Mouse (Mus musculus) cerebellum, adult 8-10 months (tissue): ENCODE results near the gene Sufu.

Experiments
- DNase-seq: peaks from one replicate; pipeline ENCODE4 v3.0.0; 2022

Sufu gene

DNA sequence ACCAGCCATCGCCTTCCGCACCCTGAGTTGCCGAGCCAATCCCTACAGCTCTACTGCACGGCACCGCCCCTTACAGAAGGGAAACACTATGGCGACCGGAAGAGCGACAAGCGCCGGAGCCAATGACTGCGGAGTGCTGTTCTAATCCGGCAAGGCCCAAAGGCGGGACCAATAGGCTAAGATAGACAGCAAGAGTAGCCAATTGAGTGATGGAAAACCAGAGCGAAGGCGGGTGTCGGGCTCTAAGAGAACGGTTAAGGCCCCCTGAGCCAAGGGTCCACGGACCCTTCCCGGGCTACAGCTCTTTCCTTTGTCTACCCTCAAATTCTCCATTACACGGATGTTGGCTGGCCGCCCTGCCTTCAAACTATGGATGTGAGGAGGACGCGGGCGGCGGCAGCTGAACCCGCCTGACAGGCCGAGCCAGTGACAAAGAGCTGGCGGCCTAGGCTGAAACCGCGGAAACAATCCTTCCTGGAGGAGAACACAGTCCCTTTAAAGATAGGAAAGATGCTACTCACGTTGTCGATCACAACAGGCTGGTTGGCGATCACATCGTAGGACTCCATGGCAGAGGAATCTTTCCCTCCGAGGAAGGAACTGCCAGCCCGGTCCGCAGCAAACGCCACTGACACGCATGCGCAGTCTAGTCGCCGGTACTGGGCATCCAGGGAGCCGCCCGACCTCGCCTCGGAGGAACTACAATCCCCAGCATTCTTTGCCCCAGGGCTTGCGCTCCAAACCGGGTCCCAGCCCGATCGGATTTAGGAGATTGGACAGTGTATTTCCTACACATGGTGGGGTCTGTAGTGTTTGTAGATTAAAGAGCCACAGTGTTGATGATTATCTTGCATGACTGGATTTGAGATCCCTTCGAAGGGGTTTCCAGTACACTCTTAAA is 1.3 kb upstream of the Sufu start, which contains the start of gene Actr1a:
Gene Actr1a, minus strand, starts transcription at position 640 of the 901 bp plus-strand sequence.
- peak; percentile 98 for DNase-seq

DNA sequence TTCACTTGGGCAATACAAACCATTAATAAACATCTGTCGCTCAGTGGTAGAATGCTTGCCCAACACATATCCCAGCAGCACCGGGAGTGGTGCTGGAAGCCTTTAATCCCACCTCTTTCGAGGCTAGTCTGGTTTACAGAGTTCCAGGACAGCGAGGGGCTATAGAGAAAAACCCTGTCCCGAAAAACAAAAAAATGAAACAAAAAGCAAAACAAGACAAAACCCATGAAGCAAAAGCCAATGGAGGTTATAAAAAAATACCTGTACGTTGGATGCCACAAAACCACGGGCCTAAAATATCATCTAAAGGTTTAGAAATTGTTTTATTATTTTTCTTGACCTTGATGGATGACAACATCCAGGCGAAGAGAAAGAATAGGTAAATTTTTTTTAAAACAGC is 587 bp upstream of the Sufu start:
- no peak for DNase-seq

DNA sequence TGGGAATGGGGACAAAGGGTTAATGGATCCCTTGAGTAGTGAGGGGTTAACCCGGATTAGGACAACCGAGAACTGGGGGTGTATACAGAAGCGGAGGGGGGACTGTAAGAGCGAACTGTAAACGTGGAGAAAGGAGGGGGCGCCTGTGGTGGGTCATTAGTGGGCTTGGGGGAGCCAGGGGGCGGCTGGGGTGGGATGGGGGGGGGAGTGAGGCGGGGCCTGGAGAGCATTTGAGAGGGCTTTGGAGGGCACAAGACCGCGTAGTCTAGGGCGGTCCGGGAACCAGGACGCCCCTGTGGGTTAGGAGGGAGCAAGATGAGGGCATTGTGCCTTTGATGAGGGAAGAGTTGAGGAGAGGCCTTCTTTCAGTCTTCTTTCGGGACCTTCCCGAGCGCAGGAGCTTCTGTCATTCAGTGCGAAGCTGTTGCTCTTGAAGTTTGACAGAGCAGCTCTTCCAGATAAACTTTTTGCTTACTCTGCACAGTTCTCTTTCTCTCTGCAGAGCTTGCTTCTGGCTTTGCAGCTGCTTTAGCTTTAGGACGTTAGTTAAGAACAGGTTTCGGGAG is 823 bp downstream of the Sufu start:
- DNase-seq, result no peak

DNA sequence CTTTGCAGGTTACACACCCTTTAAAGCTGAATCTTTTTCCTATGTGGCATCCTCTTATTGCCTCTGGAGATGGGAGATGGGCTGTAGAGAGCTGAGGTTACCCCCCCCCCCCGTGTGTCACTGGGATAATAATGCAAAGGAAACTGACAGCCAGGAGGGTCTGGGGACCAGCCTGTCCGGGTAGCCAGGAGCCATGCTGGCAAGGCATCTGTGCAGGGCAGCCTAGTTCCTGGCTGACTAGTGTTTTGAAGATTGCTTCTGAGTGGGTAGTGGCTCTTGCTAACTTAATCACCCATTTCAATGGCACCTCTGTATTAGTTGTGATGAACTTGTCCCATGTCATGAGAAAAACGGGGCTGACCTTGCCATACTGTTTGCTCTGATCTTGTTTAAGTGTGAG is 1.7 kb downstream of the Sufu start:
- DNase-seq, result no peak

DNA sequence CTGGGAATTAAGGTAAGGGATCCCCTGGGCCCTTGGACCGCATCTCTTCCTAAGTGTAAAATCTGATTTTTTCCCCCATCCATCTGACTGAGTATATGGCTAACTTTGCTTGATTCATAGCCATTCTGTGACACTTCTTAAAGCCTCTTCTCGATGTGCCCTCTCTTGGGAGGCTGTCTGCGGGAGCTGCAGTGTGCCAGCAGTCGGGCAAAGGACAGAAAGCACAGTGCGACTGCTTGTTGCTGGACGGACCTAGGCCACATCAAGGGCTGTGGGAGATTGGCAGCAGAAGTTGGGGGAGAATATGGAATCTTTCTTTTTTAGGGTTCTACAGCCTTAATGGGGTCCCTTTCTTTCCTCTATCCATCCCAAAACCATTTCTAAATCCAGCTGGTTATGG is 2.7 kb downstream of the Sufu start:
- no peak for DNase-seq

DNA sequence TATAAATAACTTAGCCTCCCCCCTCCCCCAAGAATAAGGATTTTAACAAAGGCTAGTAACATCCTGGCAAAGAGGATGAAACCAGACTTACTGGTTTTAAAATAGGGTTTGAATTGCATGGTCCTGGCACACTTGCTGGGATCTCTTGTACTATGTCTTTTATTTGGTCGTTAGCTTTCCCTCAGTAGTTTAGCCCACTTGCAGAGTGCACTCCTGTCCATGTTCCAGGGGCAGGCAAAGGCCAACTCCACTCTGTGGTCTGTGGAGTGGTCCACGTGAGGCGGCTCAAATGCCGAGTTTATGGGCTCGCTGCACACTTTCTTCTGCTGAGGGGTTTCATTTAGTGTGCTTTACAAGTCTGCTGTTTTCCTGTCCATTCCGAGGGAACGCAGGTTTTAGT is 3.2 kb downstream of the Sufu start:
- DNase-seq, result no peak

DNA sequence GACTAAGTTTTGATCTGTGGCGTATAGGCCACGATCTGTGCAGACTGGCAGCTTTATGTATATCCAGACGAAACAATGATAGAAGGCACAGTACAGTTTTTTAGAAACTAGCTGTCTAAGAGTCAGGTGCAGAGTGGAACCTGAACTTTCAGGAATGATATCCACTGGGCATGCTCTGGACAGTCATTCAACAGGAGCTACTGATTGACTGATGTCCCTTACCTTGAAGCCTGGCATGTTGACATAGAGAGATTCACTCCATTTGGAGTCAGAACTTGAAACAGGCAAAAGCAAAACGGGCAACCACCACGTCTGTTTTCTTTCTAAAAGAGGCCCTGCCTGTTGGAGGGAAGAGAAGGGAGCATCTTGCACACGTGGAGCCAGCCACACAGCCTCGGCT is 3.9 kb downstream of the Sufu start:
- no peak for DNase-seq

DNA sequence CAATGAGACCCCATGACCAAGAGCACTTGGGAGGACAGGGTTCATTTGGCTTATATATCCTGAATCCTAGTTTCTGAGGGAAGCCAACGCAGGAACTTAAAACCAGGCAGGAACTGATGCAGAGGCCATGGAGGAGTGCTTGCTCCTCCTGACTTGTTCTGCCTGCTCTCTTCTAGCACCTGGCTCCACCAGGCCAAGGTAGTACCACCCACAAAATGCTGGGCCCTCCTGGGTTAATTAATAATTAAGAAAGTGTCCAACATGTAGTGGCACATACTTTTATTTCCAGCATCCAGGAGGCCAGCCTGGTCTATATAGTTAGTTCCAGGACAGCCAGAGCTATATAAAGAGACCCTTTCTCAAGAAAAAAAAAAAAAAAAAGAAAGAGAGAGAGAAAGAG is 7.3 kb downstream of the Sufu start:
- no peak for DNase-seq

DNA sequence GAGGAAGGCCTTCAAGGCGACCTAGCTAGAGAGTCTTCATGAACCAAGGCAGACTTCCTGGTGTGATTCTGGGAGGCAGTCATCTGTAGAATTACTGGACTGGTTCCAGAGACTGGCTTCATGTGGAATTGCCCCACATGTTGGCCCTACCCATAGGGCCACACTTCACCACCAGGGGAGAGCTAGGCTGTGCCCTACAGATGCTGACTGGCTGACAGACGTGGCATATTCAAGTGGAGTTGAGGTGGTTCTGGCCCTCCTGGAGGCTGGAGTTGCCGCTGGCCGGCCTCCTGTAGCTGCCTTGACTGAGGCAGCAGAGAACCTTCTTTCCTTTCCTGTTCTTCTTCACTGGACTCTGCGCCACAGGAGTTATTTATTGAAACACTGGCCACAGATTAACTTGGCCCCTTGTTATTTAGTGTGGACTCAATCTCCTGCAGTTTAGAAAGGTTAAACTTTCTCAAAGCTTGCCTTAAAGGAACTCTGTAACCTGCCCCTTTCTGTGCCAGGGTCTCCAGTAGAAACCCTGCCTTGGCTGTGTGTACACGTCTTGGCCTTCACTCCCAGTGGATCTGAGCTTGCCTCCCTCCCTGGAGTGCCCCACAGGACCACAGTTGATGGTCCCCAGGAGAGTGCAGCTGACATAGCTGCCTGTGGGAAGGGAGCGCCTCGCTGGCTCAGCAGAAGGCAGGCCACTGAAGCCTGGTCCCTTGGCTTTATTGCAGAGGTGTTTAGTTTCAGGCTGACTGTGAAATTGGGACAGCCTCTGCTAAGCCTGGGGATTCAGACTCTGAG is 10.1 kb downstream of the Sufu start:
- no peak for DNase-seq

DNA sequence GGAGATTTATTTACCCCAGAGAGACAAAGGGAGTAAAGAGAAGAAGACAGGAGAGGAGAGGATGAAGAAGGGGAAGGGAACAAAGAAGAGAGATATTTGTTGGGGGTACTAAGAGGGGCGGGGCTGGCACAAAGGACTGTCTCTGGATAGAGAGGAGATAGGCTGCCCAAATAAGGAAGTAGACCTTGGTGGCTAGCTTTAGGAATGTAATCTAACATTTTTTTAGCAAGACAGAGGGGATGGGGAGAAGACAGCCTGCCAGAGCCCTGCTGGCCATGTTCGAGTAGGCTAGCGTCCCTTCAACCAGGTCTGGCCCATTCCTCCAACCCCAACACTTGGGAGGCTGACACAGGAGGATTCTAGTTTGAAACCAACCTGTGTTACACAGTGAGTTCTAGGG is 12.8 kb downstream of the Sufu start:
- no peak for DNase-seq

DNA sequence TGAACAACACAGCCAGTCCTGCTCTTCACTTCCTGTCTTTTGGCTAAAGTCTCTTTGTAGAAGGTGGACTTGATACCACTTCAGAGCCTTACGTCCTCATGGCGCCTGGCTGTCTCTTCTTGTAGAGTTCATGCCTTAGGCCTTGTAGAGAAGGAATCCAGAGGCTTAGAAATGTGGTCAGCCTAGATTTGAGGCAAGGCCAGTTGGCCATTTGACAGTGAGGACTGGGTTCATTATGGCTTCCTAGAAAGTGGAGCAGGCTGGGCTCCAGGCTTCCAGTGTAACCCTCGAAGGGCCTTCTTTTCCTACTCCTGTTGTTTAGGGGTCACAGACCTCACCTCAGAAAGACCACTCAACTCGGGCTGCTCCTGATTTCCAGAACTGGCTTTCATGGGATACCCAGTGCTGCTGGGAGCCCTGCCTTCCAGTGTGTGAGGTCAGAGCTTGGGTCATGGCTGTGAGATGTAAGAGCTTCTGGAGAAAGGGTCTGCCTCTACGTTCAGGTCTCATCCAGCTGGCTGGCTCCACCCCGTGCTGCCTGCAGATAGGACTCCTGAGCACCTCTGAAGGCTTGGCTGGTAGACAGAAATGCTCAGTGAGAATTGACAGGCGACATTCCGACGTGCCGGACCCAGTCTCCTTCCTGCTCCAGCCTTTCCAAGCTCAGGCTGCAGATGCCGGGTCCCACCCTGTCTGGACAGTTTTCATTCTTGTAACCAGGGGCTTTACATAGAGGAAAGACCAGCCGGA is 15.5 kb downstream of the Sufu start:
- DNase-seq, result no peak

DNA sequence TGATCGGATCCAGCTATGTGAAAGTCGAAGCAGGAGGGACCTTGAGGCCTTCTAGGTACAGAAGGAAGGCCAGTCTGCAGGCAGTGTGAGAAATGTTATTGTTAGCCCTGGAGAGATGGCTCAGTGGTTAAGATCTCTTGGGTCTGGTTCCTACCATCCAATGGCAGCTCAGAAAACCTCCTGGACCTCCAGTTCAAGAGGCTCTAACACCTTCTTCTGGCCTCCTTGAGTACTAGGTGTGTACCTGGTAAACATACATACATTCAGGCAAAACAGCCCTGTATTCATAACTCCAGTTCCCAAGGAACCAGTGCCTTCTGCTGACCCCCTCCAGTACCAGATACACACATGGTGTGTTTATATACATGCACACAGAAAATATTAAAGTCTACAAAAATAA is 17.3 kb downstream of the Sufu start:
- no peak for DNase-seq

DNA sequence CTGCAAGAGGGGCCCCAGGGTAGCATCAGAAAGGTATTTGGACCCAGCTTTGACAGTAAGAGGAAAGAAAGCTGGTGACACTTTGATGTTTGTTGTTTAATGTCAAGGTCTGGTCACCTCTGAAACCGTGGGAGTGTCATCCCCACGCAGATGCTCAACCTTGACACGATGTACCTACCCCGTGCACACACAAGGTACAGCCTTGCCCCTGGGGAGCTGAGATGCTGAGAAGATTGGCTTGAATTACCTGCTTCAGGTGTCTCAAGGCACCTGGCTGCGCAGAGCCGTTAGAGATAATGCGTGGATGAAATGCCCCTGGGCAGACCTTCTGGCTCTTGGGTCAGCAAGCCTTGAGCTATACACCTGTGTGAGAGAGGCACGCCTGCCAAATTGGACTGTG is 17.8 kb downstream of the Sufu start:
- DNase-seq, result no peak

DNA sequence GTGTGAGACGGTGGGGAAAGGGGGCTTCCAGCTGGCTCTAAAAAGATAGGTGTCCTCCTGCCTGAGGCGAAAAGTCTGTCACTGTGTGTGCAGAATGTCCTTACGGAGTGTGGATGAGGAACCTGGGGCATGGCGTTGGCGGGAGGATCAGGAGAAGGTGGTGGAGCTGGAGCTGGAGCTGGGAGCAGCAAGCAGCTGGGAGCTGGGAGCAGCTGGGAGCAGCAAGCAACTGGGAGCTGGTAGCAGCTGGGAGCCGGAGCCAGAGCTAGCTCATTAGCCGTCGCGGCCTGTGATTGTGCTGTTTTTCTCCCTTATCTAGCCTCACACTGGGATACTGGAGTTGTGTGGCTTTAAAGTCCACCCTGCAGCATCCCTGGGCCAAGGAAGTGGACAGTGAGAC is 19.6 kb downstream of the Sufu start:
- DNase-seq, result no peak

DNA sequence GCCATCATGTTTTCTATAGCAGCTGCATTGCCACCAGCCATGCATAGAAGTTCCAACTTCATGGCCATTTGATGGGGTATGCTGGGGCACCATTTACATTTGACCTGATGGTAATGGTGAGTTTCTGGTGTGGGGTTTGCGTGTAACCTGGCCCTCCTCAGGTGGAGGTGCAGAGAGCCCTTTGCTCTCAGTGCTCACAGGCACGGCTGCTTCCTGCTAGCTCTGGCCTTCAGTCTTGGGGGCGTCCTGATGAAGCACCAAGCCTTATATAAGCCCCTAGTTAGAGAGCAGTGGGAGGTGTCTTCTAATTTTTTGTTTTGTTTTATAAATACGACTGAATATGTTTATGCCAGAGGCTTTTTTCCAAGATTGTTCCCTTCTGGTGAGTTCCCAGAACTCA is 21.4 kb downstream of the Sufu start:
- no peak for DNase-seq

DNA sequence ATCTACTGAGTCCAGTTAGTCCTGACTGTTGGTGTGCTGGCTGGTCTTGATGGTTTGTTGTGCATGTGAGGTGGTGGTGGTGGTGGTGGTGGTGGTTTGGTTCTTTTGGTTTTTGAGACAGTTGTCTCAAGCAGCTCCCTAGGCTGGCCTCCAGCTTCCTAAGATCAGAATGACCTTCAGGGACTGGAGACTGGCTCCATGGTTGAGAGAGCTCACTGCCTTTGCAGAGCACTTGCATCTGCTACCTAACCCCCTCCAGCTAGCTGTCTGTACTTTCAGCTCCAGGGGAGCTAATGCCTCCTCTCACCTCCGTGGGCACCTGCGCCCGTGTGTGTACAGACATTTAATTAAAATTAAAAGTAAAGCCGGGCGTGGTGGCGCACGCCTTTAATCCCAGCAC is 23.7 kb downstream of the Sufu start:
- DNase-seq, result no peak

DNA sequence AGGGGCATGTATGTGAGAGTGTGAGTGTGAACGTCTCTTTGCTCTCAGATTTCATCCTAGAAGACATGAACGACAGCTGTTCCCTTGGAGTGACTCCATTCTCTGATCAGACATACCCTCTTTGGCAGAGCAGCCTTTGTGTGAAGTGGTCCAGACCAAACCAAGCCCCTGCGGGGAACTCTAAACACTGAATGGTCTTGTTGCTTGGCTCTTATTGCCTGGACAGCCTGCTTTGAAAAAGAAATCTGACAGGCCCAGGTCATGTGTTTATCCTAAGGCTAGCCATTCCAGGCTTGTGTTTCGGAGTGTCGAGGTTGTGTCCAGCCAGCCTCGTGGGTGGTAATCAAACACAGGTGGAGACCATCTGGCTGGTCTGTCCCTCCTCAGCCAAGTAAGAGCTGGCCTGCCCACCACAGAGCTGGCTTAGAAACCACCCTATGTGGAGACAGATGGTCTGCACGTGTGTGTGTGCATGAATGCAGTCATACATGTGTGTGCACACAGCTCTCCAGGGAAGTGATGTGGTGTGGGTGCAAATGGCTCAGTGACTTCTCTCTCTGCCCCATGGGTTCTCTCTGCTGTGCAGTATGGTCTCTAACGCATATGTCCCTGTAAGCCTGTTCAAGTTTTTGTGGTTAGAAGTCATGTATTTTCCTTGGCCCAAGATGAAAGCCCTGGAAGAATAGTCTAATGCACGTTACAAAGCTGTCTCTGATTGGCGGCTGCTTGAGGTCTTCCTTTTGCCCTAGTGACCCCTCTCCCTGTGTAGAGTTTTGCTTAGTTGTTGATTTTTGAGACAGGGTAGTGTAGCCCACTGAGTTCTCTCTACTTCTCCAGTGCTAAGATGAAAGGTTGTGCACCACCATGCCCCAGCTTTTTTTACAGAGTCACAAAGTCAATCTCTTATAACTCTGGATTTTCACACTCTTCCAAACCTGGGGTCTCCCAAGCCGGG is 26.0 kb downstream of the Sufu start:
- peak; percentile 82 for DNase-seq

DNA sequence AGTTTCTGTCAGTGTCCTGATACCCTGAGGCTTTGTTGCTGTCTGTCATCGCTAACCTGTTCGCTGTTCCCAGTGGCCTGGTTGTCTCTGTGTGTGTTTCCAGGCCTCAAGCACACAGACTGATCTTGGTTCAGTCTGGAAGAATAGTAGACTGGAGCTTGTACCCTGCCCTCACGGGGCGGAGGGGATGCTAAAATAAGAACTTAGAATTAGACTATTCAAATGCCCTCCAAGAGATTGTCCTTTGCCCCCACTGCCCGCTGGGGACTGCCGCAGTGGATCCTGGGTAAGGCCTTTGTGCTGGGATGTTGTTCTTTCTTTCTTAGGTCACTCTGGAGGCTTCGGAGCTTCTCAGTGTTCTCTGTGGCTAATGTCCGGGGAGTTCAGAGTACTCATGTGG is 28.6 kb downstream of the Sufu start:
- DNase-seq, result no peak

DNA sequence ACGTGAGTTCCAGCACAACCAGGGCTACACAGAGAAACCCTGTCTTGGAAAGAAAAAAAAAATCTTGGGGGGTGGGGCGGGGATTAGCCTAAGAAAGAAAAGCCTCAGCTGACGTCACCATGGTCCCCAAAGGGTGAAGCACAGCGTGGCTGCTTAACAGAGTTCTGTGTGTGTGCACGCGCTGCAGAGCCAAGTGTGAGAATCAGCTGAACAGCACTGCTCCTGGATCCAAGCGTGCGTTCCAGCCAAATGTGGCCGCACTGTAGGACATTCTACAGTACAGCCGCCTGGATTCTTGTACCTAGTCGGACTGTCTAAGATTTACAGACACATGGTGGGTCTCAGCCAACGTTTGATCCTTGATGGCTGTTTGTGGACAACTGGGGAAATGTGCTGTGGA is 29.8 kb downstream of the Sufu start:
- no peak for DNase-seq

DNA sequence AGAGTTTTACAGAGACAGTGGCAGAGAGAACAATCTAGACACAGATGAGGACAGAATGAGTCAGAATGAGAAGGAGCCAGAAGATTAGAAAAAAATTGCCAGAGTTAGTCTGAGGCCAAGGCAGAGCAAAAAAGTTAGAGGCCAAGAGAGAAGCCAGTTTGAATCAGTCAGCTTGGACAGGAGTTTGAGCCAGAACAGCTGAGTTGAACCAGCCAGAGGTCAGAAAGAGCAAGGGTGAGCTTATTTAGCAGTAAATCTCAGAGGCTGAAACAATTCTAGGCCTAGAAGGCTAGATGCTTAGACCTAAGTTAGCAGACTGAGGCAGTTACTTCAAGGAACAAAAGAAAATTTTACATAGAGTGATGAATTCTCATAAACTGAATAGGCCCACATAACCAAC is 32.6 kb downstream of the Sufu start:
- no peak for DNase-seq

DNA sequence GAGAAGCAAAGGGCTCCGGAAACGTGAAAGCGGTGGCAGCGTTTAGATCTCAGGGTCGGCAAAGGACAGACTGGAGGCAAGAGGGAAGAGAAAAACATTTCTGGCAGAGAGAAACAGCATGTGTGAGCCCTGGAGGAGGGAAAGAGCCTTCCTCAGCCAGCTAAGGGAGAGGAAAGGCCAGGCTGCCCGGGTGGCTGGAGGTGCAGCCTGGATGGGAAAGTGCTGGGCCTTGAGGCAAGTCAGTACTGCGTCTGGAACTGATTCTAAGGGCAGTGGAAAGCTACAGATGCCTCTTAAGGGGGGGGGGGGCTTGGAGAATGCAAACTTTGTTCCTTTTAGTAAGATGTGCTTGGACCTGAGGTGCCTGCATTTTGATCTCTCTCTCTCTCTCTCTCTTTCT is 37.0 kb downstream of the Sufu start:
- no peak for DNase-seq

DNA sequence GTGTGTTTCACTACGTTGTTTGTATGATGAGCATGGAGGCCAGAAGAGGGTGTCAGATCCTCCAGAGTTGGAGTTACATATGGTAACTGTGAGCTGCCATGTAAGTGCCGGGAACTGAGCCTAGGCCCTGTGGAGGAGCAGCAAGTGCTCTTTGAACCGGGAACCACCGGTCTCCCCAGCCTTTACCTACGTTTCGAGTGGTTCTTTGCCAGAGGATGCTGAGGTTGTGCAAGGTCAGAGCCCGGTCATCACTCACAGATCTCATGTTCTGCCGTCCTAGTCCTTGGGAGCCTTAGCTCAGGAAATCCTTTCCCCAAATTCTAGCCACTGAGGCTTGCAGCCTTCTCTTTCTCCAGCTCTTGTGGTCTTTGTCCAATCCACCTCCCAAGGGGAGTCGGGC is 37.5 kb downstream of the Sufu start:
- DNase-seq, result no peak
